Mouse (Mus musculus) cerebellum, adult 18-20 months (tissue): ENCODE results near the gene Pou2af1.

Source experiments
- DNase-seq, 2 experiments: peaks; one replicate each; pipeline ENCODE4 v3.0.0; 2021

Pou2af1 gene

DNA sequence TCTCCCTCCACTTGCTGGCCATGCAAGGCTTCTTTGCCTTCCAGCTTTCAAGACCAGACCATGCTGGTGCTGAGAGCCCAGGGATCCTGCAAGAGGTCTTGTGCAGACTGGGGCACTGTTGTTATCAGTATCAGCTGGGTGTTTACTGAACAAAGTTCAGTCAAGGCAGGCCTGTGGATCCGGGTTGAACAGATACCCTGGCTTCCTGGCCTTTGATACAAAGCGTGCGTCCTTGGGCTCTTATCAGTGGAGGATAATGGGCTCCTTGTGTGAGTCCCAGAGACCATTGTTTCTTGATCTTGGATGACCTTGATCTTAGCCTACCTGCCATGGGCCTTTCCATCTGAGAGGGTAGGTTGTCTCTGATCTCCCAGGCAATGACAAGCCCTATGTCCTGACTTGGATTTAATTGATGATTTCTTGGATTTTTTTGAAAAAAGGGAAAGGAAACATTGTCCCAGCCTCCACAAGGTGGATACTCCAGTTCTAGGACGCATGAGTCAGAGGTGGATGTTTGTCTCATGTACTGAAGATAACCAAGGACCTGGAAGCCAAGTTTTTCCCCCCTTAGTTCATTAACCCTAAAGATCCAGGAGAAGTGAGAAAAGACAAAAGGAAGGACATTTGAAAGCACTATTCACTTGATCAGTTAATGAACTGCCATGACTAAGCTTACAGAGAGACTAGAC lies 17.3 kb downstream of the Pou2af1 start:
- DNase-seq, result no peak

DNA sequence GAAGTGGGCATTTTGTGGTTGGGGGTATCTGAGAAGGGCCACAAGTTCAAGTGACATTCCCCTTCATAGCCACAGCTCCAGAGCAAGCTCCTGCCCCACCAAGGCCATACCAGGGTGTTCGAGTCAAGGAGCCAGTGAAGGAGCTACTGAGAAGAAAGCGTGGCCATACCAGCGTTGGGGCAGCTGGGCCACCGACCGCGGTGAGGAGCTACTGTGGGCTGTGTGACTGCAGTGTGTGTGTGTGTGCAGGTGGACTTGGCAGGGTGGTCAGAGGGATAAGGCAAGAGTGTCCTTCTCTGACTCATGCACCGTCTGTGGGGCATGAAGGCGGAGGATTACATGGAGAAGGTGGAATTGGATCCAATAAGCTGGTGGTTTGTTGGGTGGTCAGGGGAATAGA lies 18.7 kb downstream of the Pou2af1 start:
- DNase-seq, result no peak

DNA sequence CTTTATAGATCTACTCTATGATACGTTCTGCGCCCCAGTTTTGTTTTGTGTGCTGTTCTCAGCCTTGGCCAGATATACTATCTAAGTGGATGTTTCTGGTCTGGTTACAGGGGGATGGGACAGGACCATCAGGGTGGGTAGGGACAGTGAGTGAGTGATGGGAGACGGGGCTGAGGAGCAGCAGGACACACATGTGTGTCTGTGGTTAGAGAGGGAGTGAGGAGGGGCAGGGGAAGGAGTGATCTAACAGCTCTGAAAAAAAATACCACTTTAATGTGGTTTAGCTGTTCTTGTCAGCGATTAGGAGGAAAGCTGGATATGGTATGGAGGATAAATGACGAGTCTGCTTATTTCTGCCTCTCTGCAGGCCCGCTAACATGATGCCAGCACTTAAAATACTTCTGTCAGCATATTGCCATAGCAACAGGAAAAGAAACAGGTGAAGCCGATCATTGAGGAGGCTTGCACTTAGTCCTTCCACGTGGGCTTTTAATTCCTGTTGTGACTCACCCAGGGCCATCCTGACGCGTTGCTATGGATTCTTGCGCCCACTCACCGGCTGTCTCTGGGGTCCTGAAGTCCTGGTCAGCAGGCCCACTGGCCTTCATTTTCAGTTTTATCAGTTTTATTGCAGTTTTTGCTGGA lies 25.4 kb downstream of the Pou2af1 start:
- no peak for DNase-seq

DNA sequence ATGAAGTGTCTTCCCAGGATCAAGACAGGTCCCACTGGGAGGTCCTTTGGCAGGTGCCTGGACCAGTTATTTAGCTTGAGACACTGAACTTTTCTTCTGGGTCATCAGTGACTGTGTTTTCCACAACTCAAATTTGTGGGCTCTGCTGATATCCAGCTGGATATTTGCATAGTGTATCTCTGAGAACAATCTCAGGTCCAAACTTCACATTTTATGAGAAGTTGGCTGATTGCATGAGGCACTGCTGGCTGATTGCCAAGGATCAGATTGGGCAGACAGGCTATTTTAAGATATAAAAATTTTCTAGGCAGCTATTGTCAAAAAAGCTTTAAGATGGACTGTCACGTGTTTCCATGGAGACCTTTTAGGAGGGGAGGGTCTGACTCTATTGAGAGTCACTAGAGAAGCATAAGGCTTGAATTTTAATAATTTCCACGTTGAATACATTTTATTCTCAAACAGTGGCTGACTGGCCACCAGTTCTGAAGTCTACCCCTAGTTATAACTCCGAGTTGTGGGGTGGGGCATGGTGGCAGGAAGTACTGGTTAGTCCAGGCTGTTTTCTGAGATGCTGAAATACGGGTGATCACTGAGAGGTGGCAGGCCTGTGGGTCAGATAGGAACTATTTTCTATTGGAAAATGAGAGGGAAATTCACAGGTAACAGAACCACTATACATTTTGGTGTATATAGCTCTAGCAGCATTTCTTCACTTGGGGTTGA lies 43.4 kb downstream of the Pou2af1 start:
- DNase-seq, result no peak

DNA sequence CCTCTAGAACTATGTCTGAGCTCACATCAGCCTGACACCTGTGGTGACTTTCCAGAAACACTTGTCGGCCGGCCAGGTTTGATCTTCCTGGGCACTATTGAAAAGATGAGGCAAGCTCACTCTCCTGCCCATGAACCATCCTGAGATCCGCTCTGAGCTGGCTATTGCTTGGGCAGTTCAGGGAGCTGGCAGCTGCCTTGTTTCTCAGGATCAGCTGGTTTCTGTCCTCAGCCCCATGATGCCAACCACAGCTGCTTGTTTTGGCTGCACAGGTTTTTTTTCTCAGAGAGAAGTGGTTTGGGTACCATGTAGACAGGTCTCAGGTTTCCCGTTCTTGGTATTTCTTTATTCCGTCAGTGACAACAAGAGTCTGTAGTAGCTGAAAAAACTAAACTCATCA lies 44.9 kb downstream of the Pou2af1 start:
- DNase-seq, result no peak

DNA sequence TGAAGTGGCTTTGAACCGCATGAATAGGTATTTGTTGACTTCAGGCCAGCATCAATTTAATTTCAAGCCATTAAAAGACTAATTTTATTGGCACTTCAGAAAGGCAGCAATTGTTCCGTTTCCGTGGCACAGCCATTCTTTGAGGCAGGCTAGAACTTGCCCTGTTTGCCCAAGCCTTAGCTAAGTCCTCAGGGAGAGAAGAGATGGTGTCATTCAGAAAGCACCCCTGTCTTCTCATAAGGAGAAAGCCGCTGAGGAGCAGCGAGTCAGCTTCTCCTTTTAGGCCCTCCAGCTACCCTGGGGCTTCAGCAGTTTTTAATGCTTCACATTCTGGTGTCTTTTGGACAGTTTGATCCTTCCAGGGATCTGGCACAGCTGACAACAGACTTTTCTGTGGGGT lies 55.3 kb downstream of the Pou2af1 start:
- no peak for DNase-seq

DNA sequence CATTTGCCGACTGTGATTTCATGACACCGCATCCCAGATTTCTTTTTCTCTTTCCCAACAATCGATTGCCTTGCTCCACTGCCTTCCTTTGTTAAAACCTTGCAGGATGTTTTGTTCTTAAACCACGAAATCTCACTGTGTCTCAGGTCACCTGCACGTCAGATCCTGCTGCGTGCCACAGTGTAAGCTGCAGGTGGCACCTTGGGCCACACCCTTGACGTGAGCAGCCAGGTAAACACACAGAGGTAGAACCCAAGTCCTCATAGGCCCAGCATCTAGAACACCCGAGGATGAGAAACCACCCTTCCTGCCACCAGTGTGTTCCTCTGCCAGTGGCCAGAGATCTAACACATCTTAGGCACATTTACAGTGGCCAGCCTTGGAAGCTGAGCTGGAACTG lies 57.6 kb downstream of the Pou2af1 start:
- DNase-seq, result no peak

DNA sequence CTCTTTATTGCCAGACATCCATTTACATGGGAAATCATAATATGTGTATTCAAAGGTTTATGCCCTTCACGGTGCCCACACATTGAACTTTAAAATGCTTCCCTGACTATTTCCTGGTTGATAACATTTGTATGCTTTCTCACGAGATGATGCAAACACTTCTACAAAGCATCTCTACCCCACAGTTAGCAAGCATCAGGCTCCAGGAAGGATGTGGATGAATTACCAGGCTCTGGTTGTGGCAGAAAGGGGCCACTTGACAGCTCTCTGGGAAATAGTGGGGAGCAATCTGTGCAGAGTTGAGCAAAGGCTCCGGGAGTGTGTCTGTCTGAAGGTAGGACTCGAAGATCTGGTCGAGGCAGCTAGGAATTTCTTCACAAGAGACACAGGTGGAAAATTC lies 58.6 kb downstream of the Pou2af1 start:
- DNase-seq, result no peak

DNA sequence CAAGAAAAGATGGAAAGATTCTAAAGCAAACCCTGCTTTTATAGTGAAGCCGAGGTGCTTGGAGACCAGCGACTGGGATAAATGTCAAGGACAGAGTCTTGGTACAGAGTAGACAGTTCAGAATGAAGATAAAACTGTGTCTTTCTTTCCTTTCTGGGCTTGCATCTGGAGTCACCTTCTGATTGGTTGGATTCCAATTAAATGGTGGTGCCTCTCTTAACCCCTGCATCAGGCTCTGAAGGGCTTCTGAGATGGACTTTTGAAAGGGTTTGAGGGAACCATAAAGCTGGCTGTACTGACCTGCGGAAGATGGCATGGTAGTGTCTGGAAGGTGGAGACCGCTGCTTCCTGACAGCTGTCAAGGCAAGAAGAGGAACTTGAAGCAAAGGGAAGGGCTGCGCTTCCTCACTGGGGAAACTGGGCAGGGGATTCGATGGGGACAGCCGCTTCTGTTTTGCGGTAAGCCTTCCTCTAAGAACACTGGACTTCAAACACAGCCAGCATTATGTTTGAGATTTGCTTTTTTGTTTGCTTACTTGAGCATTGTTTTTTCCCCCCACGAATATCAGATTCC lies 60.2 kb downstream of the Pou2af1 start:
- no peak for DNase-seq

DNA sequence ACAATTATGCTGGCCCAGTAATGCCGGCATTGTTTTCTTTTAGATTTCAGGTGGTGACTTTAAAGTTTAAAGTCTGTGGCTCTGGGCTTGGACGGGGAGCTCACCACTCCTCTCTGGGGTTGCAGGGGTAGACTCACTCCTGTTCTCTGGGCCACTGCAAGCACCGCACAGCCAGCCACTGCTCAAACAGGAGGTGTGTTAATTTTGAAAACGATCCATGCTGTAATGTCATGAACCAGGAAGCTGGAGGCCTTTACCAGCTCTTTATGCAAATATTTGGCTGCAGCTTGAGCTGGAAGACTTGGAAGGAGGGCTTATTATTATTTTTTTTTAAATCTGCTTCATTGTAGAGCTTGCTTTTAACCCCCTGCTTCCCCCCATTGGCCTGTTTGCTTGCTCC lies 61.2 kb downstream of the Pou2af1 start:
- DNase-seq, result no peak

DNA sequence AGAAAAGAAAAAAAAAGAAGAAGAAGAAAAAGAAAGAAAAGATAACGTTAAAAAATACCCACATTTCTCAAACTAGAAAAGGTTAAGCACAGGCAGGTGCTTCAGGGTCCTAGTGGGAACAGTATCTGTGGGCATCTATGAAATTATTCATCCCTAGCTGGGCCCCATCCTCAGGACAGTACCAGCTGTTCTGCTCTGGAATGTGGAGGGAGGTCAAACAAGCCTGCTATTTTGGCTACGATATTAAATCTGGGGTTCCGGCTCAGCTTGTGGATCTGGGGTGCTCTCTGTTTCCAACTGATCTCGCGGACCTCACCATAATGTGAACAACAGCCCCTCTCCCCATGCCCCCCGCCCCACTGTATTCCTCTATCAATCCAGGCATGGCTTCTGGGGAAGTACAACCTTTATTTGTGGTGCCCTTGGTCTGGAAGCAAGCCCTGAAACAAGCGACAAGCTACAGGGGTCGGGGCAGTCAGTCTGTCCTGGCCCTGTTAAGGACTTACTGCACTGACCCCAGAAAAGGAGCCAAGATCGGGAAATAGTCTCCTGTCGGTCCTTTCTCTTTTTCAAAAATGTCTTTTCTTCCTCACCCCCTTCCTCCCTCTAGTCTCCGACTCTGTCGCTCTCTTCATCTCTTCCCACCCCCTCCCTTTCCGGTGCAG lies 64.5 kb downstream of the Pou2af1 start:
- DNase-seq, result no peak

DNA sequence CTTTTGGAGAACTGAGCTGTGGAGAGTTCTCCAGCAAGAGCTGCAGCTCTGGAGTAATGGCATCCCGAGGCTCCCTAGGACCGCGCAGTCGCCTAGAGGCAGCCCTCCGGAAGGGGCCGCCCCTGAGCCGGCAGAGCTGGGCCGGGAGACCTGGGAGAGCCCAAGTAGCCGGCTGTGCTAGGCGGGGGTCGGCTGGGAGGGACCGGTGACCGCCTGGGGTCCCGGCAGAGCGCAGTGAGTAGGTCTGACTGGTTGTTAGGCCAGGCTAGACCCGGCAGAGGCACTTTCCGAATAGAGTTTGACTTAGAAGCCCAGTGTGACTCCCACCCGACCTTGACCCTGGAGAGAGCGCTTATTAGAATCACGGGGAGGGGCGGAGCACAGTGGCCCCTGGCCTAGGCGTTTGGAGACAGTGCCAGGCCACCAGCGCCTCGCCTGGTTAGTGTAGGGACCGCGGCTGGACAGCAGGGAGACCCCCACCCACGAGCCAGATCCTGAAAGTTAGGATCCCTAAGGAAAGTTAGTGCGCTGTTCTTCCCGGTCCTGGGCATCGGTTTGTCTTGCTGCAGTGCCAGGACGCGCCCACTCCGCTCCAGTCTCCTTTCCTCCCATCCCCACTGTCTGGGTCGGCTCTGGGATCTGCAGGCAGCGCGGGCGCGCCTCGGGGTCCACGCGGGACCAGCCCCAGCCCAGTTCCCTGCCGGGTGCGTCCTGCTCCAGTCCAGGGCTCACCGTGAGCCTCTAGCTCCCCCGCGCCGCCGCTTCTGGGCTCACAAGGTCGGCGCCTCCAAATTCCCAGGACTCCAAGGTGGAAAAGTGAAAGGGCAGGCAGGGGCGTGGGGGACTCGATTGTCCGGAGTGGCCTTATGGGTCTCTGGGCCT lies 65.2 kb downstream of the Pou2af1 start, which contains the start of gene Colca2:
Gene Colca2, minus strand, starts transcription at position 70 of the 882 bp plus-strand sequence.
- DNase-seq, result peak; percentile 2 to 19

DNA sequence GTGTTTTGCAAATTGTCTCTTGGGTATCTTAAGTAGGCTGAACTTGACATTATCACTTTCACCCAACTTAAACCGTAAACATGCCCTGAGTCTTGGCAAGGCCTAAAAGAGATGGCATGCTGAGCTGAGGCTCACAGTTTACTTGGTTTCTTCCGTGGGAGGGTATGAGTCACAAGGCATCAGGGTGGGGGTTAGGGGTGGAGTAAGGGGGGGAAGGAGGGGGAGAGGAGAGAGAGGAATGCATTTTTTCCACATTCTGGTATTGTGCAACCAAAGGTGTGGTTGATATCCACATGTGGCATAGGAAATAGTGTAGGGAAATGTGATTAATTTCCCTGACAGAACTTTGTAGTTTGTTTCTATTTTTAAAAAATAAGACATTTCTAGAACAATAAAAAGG lies 72.6 kb downstream of the Pou2af1 start:
- no peak for DNase-seq
